In the genomic region with DNA sequence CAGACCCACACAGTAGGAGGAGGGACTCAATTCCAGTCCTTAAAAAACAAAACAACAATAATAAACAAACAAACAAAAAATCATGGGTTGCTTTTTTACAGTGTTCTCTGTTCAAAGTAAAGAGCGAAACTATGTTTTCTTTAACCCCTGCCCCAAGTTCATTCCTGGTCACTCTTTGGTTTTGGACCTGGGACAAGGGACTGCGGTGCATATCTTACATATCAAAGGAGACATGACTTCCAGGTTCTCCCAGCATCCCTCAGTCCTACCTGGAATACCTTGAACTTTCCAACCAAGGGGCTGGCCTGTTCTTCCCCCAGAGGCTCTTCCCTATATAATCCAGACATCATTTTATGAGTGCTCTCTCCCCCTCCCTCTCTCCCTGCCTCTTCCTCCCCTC, we compare ENCODE assay signal across 17 mouse cellular contexts.
"Had no signal": no experiment of that assay in that cellular context is flagged by ENCODE, and none has a peak within 500 bp of the region (broad histone marks: within the 10 kb centered on the region; RNA-seq: fewer than 3 reads in every experiment).

No protein-coding gene starts in this region.

- H3K27me3 ChIP-seq: lung, embryonic 15.5 days; megakaryocyte, embryonic 14.5 days had no signal

- H3K36me3 ChIP-seq: lung, embryonic 15.5 days; midbrain, embryonic 13.5 days; midbrain, embryonic 15.5 days; neural tube, embryonic 13.5 days; neural tube, embryonic 15.5 days had no signal

- DNase-seq: lung, postnatal 14 days; lung, postnatal 36 days; retina, postnatal 1 day; right cerebral cortex, adult 18-20 months; right cerebral cortex, postnatal 25 days; right cerebral cortex, postnatal 4 days; spleen, adult 18-20 months; thymus, adult 2 months; thymus, postnatal 25 days; thymus, postnatal 4 days had no signal

- H3K4me3 ChIP-seq: midbrain, embryonic 13.5 days; midbrain, embryonic 15.5 days; neural tube, embryonic 13.5 days; neural tube, embryonic 15.5 days had no signal

- H3K27ac ChIP-seq: midbrain, embryonic 13.5 days; midbrain, embryonic 15.5 days; neural tube, embryonic 13.5 days; neural tube, embryonic 15.5 days had no signal

- ATAC-seq: midbrain, embryonic 13.5 days; midbrain, embryonic 15.5 days had no signal

- H3K9ac ChIP-seq: midbrain, embryonic 13.5 days; midbrain, embryonic 15.5 days; neural tube, embryonic 13.5 days; neural tube, embryonic 15.5 days had no signal

- H3K9me3 ChIP-seq: lung, embryonic 15.5 days; midbrain, embryonic 13.5 days; midbrain, embryonic 15.5 days; neural tube, embryonic 13.5 days; neural tube, embryonic 15.5 days had no signal

- H3K4me2 ChIP-seq: midbrain, embryonic 11.5 days; midbrain, embryonic 13.5 days; midbrain, embryonic 15.5 days; neural tube, embryonic 13.5 days; neural tube, embryonic 15.5 days had no signal
